Mouse (Mus musculus): ENCODE data around the gene Esrrg.

DNA sequence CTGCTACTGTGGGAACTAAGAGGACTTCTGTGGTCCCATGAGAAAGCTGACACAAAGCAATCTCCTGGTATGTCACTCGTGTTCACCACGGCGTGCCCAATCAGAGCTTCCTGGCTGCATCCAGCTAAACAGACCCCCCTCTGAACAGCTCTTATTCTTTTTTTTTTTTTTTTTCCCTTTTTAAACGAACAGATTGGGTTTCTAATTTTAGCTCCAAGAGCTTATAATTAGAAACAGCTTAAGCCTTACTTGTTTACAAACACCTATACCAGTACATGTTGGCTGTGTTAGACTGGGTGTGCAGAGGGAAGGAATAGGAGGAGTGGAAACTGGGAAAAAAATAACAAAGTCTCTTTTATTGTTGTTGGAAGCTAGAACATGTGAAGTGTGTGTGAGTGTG, 86.3 kb downstream of the Esrrg start:
- TF ChIP-seq CTCF (IDR thresholded peaks at IDR 0.05; ENCODE audit: control insufficient read depth, insufficient read depth, insufficient read length) (no peak), CEBPB (IDR thresholded peaks at IDR 0.05; ENCODE audit: low read depth) (no peak), MYOG (IDR thresholded peaks at IDR 0.05; ENCODE audit: control insufficient read depth, extremely low read depth, insufficient read length) (no peak), USF1 (IDR thresholded peaks at IDR 0.05; ENCODE audit: low read depth) (no peak)

Data from C2C12 (cell line).